Mouse (Mus musculus): ENCODE data around the gene Rnf11. TPM values are rescaled to one million over a fixed set of nuclear protein-coding genes. Genes with fewer than 3 reads are reported as not detected.

The Rnf11 gene
- total RNA-seq, 2 experiments from 2014 or later: 122 to 129 TPM

GRCm38 (mm10) chr4:109445956-109446355 is 38.6 kb downstream of the Rnf11 start:
- intact Hi-C loops (cut with DNase I): no loop called here

GRCm38 (mm10) chr4:109445397-109445796 is 39.1 kb downstream of the Rnf11 start:
- intact Hi-C loops (cut with DNase I): no loop called here
- DNase-seq: no peak

More at GRCm38 (mm10) chr4:109445956-109446355, 38.6 kb downstream of the Rnf11 start:
- DNase-seq: no peak

GRCm38 (mm10) chr4:109444951-109445350 is 39.6 kb downstream of the Rnf11 start:
- intact Hi-C loops (cut with DNase I): loop anchor here (5.0 kb wide), 1 partner anchor 32 kb away; no protein-coding TSS in a partner anchor
- no peak for DNase-seq

DNA sequence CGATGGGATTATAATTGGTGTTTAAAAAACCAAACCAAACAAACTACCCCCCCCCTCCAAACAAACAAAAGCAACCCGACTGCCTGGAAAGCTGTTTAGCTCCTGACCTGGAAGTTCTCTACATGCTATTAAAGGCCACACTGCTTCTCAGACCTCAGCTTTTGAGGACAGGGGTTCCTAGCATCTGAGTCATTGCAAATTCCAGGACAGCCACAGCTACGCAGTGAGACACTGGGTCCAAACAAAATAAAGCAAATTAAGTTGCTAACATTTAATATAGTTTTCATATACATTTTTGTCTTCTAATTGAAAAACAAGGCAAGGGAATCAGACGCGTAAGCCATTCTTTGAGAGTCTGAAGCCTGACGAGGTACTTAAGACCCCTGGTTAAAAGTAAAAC is 40.1 kb downstream of the Rnf11 start:
- intact Hi-C loops (cut with DNase I): loop anchor here (5.0 kb wide), 1 partner anchor 33 kb away; no protein-coding TSS in a partner anchor
- no peak for DNase-seq

DNA sequence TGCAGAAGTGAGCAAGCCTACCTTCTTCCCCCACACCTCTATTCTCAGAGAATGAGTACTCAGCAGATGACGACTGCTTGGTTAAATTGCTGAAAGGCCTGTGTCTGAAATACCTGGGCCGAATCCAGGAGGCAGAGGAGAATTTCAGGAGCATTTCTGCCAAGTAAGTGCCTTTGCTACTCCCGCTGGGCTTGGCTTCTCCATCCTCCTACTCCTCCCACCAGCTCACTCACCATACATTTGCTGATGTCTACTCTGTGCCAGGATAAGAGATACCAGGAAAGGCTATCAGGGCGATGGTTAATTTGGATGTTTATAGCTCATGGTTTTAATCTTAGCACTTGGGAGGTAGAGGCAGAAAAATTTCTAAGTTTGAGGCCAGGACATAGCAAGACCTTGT is 41.9 kb downstream of the Rnf11 start:
- intact Hi-C loops (cut with DNase I): loop anchor here (5.0 kb wide), 1 partner anchor 35 kb away; no protein-coding TSS in a partner anchor
- DNase-seq: no peak

DNA sequence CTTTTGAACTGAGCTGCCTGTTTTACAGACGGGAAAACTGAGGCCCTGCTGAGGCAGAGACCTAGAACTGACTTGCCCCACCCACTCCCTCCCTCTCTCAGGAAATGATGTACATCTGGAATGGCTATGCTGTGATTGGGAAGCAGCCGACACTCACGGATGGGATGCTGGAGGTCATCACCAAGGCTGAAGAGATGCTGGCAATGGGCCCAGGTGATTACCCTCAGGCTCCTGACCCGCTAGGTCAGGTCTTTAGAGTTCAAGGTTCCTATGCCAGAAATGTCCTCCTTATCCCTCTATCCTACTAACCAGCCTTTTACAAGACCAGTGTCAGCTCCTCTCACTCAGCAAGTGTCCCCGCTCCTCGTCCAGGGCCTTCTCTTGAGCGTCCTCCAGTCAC is 42.4 kb downstream of the Rnf11 start:
- intact Hi-C loops (cut with DNase I): loop anchor here (5.0 kb wide), 1 partner anchor 35 kb away; no protein-coding TSS in a partner anchor
- no peak for DNase-seq

DNA sequence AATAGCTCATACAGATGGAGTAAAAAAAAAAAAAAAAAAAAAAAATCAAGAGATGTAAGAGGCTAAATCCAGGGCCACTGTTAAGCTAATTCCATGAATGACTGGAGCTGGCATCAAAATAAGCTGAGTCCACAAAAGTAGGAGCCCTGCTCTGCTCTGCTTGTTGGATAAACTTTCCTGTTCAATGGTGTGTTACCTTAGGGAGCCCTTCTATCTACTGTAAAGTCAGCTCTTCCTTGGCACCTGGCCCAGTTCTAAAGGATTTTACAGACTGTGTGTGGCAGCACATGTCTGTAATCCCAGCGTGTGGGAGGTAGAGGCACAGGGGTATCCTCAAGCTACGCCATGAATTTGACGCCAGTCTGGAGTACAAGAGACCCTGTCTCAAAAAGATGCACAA is 43.5 kb downstream of the Rnf11 start:
- intact Hi-C loops (cut with DNase I): loop anchor here (5.0 kb wide), 1 partner anchor 36 kb away; no protein-coding TSS in a partner anchor
- DNase-seq: no peak

DNA sequence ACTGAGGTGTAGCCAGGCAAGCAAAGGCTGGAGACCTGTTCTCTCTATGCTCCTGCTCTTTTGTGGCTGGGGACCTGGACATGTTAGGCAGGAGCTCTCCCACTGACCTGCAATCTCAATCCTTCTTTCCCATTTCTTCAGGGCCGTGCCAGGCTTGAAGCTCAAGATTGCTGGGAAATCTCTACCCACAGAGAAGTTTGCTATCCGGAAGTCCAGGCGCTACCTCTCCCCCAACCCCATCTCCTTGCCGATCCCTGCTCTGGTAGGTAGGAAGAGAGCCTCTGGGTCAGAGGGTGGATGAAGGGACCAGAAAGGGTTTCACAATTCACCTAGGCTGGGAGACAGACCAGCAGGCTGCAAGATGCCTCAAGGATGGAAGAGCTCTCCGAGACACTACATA is 44.1 kb downstream of the Rnf11 start:
- intact Hi-C loops (cut with DNase I): loop anchor here (5.0 kb wide), 1 partner anchor 37 kb away; no protein-coding TSS in a partner anchor
- DNase-seq: no peak

DNA sequence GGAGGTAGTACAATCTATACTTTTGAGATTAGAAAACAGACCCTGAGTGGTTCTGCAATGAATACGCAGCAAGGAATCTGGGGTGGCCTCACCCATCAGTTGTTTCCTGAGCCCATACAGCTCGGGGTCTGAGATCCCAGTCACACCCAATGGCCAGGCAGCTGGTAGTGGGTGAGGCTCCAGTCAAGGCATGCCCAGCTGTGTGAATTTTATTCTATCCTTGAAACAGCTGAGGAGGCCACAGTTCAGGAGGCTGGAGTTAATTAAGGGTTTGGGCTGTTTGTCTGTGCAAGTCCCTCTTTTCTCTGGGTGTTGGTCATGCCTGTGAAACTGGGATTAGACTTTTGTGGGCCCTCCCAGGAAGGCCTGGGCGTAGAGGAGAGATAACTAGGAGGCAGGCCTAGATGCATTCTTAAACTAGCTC is 44.7 kb downstream of the Rnf11 start:
- intact Hi-C loops (cut with DNase I): loop anchor here (5.0 kb wide), 1 partner anchor 37 kb away; no protein-coding TSS in a partner anchor
- DNase-seq: no peak

- intact Hi-C loops (cut with DNase I): no loop called here
- no peak for DNase-seq
These were observed 45.4 kb downstream of the Rnf11 start for GRCm38 (mm10) chr4:109439101-109439500.

DNA sequence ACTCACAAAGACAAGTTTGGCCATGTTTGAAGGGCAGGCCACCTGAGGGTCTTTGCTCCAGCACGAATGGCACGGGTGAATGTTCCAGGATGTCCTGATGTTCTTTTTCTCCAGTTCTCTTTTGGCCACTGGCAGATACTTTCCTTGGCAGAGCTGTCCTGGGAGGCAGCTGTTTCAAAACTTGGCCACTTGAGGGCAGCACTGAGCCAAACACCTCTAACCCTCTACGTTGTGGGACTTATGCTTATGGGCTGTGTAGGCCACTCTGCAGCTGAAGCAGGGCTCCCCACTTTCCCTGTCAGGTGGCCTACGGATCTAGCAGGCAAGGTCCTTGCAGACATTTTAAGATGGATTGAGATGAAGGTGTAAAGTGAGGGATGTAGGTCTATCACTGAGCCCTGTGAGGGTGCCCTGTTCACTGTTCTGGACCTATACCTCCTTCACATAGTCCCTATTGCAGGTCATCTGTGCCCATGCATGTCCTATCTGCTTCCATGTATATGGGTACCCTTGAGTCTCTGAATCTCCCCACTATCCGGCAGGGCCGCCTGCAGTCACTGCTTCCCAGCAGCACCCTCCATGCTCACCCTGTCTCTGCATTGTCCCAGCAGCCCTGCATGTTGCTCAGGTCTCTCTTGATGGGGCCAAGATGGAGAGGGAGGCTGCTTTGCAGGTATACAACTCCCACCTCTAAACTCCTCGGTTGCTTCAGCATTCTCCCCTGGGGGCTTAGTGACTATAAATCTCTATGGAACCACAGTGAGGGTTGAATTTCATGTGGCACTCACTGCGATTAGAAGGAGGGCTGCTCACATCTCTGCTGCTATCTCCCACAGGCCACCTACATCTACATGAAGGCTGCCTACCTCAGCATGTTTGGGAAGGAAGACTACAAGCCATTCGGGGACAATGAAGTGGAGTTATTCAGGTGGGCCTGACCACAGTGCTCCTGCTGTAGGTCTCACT is 46.3 kb downstream of the Rnf11 start:
- peak; percentile 51 to 70 for DNase-seq
- intact Hi-C loops (cut with DNase I): no loop called here

DNA sequence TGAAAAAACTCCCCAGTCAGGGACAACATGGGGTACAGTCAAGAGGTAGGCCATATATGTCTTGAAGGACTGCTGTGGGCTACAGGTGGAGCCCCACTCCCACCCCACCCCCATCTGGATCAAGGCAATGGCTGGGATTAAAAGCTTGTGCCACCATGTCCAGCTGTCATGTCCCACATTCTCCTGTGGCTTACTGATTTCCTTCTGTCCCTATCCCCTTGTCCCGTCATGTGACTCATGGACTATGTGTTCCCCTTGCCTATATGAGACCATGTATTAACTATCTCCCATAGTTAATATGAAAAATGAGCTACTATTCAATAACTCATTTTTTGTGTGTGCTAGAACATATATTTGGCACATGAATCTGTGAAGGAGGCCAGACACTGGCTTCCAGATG is 50.3 kb downstream of the Rnf11 start:
- intact Hi-C loops (cut with DNase I): no loop called here
- no peak for DNase-seq

DNA sequence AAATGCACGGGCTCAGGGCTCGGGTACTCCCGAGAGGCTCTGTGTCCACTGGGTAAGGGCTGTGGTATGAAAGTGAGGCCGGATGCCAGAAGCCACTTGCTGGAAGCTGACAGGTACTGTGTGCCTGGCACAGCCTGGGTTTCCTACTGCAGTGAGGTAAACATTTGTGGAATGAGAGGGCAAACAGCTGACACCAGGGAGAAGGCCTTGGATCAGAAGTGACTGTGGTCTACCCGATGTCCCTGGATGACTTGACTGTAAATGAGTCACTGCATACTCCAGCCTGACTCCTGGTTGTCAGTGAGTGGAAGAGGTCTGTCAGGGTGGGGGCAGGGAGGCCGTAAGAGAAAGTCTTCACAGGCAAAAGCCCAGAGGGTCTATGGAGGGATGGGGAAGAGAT is 50.9 kb downstream of the Rnf11 start:
- intact Hi-C loops (cut with DNase I): no loop called here
- DNase-seq: no peak

DNA sequence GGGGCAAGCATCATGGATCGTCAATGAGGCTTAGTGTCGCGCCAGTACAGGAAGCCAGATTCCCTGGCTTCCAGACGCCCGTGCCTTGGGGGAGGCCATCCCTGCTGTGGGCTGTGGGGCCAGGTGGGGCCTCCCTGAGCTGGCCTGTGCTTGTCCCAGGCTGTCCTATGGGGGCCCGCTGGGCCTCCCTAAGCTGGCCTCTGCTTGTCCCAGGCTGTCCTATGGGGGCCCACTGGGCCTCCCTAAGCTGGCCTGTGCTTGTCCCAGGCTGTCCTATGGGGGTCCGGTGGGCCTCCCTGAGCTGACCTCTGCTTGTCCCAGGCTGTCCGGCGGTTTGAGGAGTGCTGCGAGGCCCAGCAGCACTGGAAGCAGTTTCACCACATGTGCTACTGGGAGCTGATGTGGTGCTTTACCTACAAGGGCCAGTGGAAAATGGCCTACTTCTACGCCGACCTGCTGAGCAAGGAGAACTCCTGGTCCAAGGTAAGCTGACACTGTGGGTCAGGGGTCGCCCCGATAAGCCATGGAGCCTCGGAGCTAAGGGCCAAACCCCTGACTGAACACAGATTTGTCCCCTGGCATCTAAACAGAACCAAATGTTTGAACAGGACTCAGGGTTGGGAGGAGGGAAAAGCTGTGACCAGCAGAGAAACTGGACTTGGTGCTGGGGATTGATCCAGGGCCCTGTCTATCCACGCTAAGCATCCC is 51.7 kb downstream of the Rnf11 start:
- intact Hi-C loops (cut with DNase I): no loop called here
- no peak for DNase-seq

- intact Hi-C loops (cut with DNase I): no loop called here
- peak in 1 of 2 experiments; percentile 34 for DNase-seq
These were observed 53.7 kb downstream of the Rnf11 start for GRCm38 (mm10) chr4:109430854-109431253.

GRCm38 (mm10) chr4:109430250-109430649 is 54.3 kb downstream of the Rnf11 start:
- no peak for DNase-seq
- intact Hi-C loops (cut with DNase I): no loop called here

GRCm38 (mm10) chr4:109427058-109427457 is 57.5 kb downstream of the Rnf11 start:
- intact Hi-C loops (cut with DNase I): no loop called here
- no peak for DNase-seq

DNA sequence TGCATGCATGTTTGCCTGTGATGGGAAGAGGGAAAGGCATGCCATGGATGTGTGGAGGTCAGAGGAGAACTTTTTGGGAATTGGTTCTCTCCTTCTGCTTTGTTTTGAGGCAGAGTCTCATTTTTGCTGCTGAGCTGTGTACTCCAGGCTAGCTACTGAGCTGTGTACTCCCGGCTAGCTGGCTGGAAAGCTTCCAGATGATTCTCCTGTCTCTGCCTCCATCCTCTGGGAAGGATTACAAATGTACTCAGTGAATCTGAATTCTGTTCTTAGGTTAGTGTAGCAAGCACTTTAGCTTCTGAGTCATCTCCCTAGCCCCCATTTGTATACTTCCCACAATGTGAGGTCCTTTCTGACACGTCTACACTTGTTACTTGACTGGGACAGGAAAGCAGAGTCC is 61.1 kb downstream of the Rnf11 start:
- DNase-seq: no peak
- intact Hi-C loops (cut with DNase I): no loop called here

DNA sequence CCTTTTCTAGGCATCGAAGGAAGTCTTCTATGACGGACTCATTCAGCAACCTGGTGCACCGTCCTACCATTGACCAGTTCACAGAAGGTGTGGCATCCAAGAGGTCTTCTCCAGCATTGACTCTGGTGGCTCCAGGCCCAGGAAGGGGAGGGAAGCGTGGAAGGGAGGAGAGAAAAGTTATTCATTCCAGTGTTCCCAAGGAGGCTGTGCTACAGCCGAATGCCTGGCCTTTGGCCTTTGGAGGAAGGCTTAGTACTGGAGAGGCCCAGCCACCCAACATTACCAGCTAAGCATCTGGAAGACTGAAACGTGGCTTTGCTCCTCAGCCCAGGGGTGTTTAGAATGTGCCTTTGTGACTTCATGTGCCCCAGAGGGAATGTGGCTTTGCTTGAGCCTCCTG is 62.1 kb downstream of the Rnf11 start:
- intact Hi-C loops (cut with DNase I): no loop called here
- DNase-seq: no peak

DNA sequence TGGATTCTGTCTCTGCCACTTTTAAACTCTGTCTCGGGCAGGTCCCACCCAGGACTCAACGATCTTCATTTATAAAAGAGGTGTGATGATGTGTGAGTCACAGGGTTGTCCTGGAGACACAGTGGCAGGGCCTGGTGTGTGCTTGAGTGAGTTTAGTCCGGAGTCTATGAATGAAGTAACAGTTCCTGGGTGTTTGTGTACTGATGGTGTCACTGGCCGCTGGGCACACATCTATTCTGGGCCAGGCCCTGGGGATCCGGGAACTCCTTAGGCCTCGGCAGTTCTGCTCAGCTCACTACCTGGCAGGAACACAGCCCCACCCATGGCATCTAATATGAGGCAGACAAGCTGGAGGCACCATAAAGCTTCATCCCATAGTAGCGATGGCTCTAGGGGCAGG is 62.9 kb downstream of the Rnf11 start:
- intact Hi-C loops (cut with DNase I): no loop called here
- DNase-seq: no peak

DNA sequence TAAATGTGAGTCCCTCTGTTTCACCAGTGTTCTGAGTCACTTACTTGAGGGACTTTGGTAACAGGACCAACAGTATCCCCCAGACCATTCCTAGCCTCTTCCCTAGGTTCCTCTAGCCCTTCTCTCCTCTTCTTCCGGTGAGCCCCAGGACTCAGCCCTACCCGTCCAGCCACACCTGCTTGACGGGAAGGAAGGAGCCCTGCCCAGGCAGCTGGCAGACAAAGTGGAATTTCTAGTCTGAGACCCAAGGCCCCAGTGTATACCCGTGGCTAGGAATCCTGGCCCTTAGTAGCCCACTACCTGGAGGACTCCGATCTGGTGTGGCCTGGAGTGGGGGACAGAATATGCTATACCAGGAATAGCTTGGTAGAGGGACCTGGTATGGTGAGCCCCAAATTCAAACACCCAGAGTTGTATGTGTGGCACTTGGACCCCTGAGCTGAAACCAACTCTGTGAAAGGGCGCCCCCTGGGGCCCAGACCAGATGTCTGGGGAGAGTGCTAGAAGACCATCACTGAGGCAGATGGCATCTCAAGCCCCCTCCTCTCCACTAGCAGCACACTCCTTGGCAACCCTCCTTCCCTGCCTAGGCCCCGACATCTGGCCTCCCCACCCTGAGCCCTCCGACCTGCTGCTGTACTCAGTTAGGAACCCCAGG is 64.3 kb downstream of the Rnf11 start:
- no peak for DNase-seq
- intact Hi-C loops (cut with DNase I): no loop called here

Measured in gastrocnemius, postnatal 36 days (tissue).